Mouse (Mus musculus) kidney, adult 2 months (tissue): ENCODE results near the gene Guca2a. TPM values are rescaled to one million over a fixed set of nuclear protein-coding genes. Genes with fewer than 3 reads are reported as not detected.

ENCODE experiments used
- DNase-seq: peaks from one replicate; pipeline ENCODE4 v3.0.0; 2021
- H3K27ac ChIP-seq: fragments of 200-500 bp; 2 replicates; pipeline ENCODE4 v1.5.1; 2012; ENCODE audit warnings: low read depth, low read length, control low read depth, inconsistent platforms; ENCODE audit not compliant: insufficient read depth
- H3K27me3 ChIP-seq: fragments of 200-500 bp; replicated peaks from 2 replicates; pipeline ENCODE4 v1.6.1; 2012; ENCODE audit warnings: mild to moderate bottlenecking, moderate library complexity, low read length, inconsistent platforms; ENCODE audit not compliant: control insufficient read depth, insufficient read depth
- H3K36me3 ChIP-seq: fragments of 200-500 bp; 2 replicates; pipeline ENCODE4 v1.6.1; 2012; ENCODE audit warnings: mild to moderate bottlenecking, moderate library complexity, low read length, inconsistent platforms; ENCODE audit not compliant: control insufficient read depth, insufficient read depth
- H3K4me1 ChIP-seq: fragments of 200-500 bp; 2 replicates; pipeline ENCODE4 v1.6.1; 2011; ENCODE audit warnings: low read length; ENCODE audit not compliant: control insufficient read depth, insufficient read depth
- H3K4me3 ChIP-seq: fragments of 200-500 bp; 2 replicates; pipeline ENCODE4 v1.5.1; 2011; ENCODE audit warnings: mild to moderate bottlenecking, low read depth, low read length, control low read depth; ENCODE audit not compliant: insufficient read depth
- CTCF ChIP-seq: fragments of 200-500 bp; conservative IDR thresholded peaks from 2 replicates; pipeline ENCODE4 v1.5.1; 2011; ENCODE audit warnings: low read depth, mild to moderate bottlenecking, control low read depth, low read length, moderate library complexity, mixed read lengths; ENCODE audit not compliant: insufficient read depth, insufficient read length
- POLR2A ChIP-seq: fragments of 200-500 bp; IDR thresholded peaks from one replicate; pipeline ENCODE4 v1.6.1; 2011; ENCODE audit warnings: low read depth, low read length, control low read depth
- WGBS: fragments of 180-500 bp; shearing (Covaris S2); methylation state at CpG from one replicate; pipeline ENCODE4 v1.1.7; 2018; 5-methylcytosine and 5-hydroxymethylcytosine counted together
- polyA plus RNA-seq: library from polyadenylated mRNA; depleted of rRNA; stranded (reverse); fragments of >200 nt; gene quantifications from 2 replicates; pipeline ENCODE4 v1.2.3, GENCODE M21; 2012

Gene Guca2a
- polyA plus RNA-seq, 1 experiment, result 13.1 TPM

DNA sequence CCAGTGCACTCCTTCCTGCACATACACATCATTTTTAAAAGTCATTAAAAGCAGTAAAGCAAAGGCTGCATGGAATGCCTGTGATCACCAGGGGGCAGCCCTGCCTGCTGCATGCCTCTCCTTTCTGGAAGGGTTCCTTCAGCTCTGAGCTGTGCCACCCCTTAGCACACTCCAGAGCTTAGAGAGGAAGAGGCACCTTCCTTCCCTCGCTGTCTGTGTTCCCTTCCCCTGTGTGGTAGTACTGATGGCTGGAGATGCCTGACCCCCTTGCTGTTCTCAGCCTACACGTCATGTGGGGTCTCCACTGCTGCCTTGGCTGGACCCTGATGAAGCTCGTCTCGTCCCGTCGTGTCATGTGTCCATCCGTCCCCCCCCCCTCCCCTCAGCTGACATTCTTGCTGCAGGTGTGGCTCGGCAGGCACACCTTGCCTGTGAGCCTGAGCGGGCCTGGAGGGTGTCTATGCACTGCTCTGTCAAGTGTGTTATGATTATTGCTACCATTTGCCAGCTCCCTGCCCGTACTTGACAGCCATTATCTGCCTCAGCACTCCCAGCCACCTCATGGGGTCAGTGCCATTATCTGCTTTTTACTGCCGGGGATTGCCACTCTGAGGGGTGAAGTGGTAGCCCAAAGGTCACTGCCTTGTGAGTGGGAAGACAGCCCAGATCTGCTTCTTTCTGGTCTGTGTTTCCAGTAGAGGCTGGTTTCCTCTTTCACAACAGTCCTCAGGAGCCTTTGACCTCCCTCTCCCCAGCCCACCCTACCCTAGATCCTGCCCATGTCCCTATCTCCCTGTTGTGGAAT, 6.2 kb upstream of the Guca2a start:
- Histone ChIP-seq H3K4me1 (peaks cover 6% of the 10 kb centered on the region), H3K4me3 (no peak overlapping the region), H3K36me3 (no peaks in the 10 kb centered on the region), H3K27me3 (no peaks in the 10 kb centered on the region), H3K27ac (no peak overlapping the region; the same call in 1 of the 2 replicates)
- DNase-seq, result peak; percentile 58
- TF ChIP-seq CTCF, result peak; percentile 81
- TF ChIP-seq POLR2A, result no peak
- WGBS, result 28% methylated on average over 11 of the region's 11 CpGs

- DNase-seq, result no peak
- Histone ChIP-seq H3K4me3 (no peak overlapping the region), H3K36me3 (no peaks in the 10 kb centered on the region), H3K4me1 (peaks cover 6% of the 10 kb centered on the region), H3K27ac (no peak overlapping the region), H3K27me3 (no peaks in the 10 kb centered on the region)
- TF ChIP-seq POLR2A (no peak), CTCF (no peak)
- 78% methylated on average over 7 of the region's 7 CpGs for WGBS
These were observed 4.8 kb upstream of the Guca2a start for GRCm38 (mm10) chr4:119632721-119633120.

DNA sequence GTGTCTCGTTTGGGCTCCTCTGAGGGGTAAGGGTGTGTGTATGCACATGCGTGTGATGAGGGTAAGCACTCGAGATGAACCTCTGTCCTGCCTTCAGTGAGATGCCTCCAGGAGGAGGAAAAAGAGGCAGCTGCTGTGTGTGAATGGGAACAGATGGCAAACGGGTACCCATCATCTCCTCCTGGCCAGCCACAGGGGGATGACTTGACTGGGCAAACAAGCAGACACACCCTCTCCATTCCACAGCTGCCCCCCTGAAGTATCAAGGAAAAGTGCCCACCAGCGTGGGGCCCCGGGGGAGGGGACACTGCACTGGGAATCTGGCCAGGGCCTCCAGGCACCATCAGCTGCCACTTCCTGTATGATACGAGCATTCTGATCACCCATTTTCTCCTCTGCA, 4.2 kb upstream of the Guca2a start:
- TF ChIP-seq CTCF (no peak), POLR2A (no peak)
- Histone ChIP-seq H3K27ac (no peak overlapping the region), H3K4me3 (no peak overlapping the region), H3K4me1 (peaks cover 6% of the 10 kb centered on the region), H3K27me3 (no peaks in the 10 kb centered on the region), H3K36me3 (no peaks in the 10 kb centered on the region)
- no peak for DNase-seq
- WGBS, result 63% methylated on average over 7 of the region's 7 CpGs

DNA sequence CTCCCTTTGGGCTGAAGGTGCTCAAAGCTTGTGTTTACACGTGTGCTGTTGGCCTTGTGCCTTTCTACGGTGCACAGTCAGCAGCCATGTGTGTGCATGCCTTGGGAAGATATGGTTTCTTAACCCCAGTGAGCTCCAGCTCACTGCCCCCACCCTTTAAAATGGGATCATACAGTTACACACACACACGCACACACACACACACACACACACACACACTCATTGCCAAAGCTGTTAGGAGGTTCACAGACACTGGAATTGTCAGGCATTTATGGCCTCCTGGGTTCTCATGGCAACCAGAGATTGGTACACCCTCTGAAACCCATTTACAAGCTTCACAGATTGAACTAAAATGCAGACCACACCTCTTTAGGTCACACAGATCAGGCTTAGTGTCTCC, 3.6 kb upstream of the Guca2a start:
- TF ChIP-seq POLR2A (no peak), CTCF (no peak)
- no peak for DNase-seq
- WGBS, result 71% methylated on average over 3 of the region's 3 CpGs
- Histone ChIP-seq H3K27ac (no peak overlapping the region), H3K4me1 (peaks cover 6% of the 10 kb centered on the region), H3K27me3 (no peaks in the 10 kb centered on the region), H3K36me3 (no peaks in the 10 kb centered on the region), H3K4me3 (no peak overlapping the region)

GRCm38 (mm10) chr4:119634908-119635660, 2.4 kb upstream of the Guca2a start:
- TF ChIP-seq CTCF, result no peak
- no peak for TF ChIP-seq POLR2A
- WGBS, result 57% methylated on average over 6 of the region's 6 CpGs
- H3K27ac ChIP-seq, result no peak overlapping the region
- H3K36me3 ChIP-seq, result no peaks in the 10 kb centered on the region
- no peak overlapping the region for H3K4me3 ChIP-seq
- H3K27me3 ChIP-seq, result no peaks in the 10 kb centered on the region
- DNase-seq, result no peak
- H3K4me1 ChIP-seq, result peaks cover 6% of the 10 kb centered on the region

GRCm38 (mm10) chr4:119635686-119636085, 1.8 kb upstream of the Guca2a start:
- Histone ChIP-seq H3K36me3 (no peaks in the 10 kb centered on the region), H3K27ac (no peak overlapping the region), H3K4me1 (peaks cover 6% of the 10 kb centered on the region), H3K27me3 (no peaks in the 10 kb centered on the region), H3K4me3 (no peak overlapping the region)
- 75% methylated on average over 8 of the region's 8 CpGs for WGBS
- TF ChIP-seq POLR2A (no peak), CTCF (no peak)
- no peak for DNase-seq

- WGBS, result 79% methylated on average over 7 of the region's 7 CpGs
- no peak for DNase-seq
- no peaks in the 10 kb centered on the region for H3K27me3 ChIP-seq
These were observed 773 bp upstream of the Guca2a start for GRCm38 (mm10) chr4:119636731-119637130.

More at GRCm38 (mm10) chr4:119636731-119637130, 773 bp upstream of the Guca2a start:
- no peak overlapping the region for H3K27ac ChIP-seq
- H3K36me3 ChIP-seq, result no peaks in the 10 kb centered on the region
- TF ChIP-seq CTCF (no peak), POLR2A (no peak)
- H3K4me1 ChIP-seq, result no peaks in the 10 kb centered on the region; the same call in 1 of the 2 replicates
- H3K4me3 ChIP-seq, result no peak overlapping the region
